Mouse (Mus musculus) heart, postnatal 0 days (tissue): ENCODE measurements around the gene Rara.

Experiments
- CTCF ChIP-seq: IDR thresholded peaks from 2 replicates; pipeline ENCODE4 v1.5.1; 2016; ENCODE audit warnings: antibody characterized with exemption, control low read depth, low read depth
- EP300 ChIP-seq: IDR thresholded peaks from 2 replicates; pipeline ENCODE4 v1.6.1; 2016; ENCODE audit warnings: antibody characterized with exemption, low read depth

DNA sequence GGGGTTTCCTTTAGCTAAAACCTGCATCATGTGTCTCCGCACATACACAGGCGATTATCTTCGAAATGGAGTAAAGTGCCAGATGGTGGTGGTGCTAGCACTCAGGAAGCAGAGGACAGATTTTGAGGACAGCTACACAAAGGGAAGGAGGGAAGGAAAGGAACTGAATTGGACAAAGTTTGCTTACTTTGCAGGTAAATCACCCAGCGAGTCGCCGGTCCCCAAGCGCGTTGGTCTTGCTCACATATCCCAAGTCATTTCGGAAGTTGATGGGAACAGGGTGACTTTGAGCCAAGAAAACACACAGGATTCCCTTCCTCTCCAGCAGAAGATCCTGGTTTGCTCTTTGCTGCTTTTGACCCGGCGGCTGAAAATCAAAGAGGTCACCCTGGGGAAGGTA lies 8.6 kb upstream of the Rara start:
- TF ChIP-seq CTCF (no peak), EP300 (no peak)
